Mouse (Mus musculus): ENCODE data around the gene Tmem184a. TPM values are rescaled to one million over a fixed set of nuclear protein-coding genes. Genes with fewer than 3 reads are reported as not detected.
A peak's percentile ranks its signal among the peaks of the same experiment; 100 is the strongest.

The Tmem184a gene
- polyA plus RNA-seq, 1 experiment from 2014 or later, result 197 TPM

DNA sequence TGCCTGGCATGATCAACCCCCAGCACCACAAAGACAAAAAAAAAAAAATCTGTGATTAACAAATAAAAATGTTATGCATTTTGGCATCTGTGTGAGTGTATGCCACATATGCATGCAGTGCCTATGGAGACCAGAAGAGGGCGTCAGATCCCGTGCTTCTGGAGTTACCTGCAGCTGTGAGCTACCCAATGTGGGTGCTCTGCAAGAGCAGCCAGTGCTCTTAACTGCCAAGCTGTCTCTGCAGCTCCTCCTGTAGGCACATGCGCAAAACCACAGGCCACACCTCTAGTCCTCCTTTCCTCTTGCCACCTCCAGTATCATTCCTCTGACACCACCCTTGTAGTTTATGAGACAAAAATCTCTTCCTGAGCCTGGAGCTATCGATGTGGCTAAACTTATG, 10.3 kb downstream of the Tmem184a start:
- Histone ChIP-seq H3K4me2 (replicated peaks; ENCODE audit: low read depth) (no peak overlapping the region), H3K9me3 (ENCODE audit: control insufficient read depth) (no peaks in the 10 kb centered on the region), H3K27me3 (replicated peaks; ENCODE audit: control insufficient read depth, insufficient read depth, low read length) (no peaks in the 10 kb centered on the region; the same call in 1 of the 2 replicates), H3K9ac (ENCODE audit: low read depth, low read length) (no peak overlapping the region), H3K27ac (ENCODE audit: low read depth, low read length) (no peak overlapping the region), H3K4me3 (ENCODE audit: low read depth, low read length) (no peak overlapping the region), H3K4me1 (replicated peaks; ENCODE audit: control insufficient read depth, insufficient read depth, low read length) (peaks cover 2% of the 10 kb centered on the region; the same call in 1 of the 2 replicates), H3K36me3 (ENCODE audit: control insufficient read depth, insufficient read depth) (peaks cover 38% of the 10 kb centered on the region)
- no peak for ATAC-seq
- WGBS, result 50% methylated on average over 4 of the region's 4 CpGs
- TF ChIP-seq CTCF (IDR thresholded peaks at IDR 0.05; ENCODE audit: low read depth), result peak; percentile 68

DNA sequence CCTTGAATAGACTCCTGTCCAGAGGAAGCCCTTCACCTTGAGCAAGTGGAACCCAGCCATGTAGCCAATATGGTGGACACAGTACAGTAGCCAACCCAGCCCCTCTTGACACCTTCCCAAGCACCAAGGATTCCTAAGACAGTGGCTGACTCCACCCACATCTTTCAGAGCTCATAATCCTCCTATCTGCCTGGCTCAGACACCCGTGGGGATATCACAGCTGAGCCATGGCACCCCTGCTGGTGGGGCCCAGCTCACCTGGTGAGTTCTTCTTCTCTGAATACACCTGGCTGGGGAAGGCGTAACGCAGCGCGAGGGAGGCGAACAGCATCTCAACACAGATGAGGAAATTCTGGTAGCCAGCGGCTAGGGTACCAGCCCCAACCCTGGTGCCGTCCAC, 13.8 kb downstream of the Tmem184a start:
- TF ChIP-seq CTCF (IDR thresholded peaks at IDR 0.05; ENCODE audit: low read depth), result no peak
- no peak overlapping the region for H3K4me3 ChIP-seq (ENCODE audit: low read depth, low read length)
- WGBS, result 87% methylated on average over 8 of the region's 8 CpGs

GRCm38 (mm10) chr5:139804573-139805111, 15.1 kb downstream of the Tmem184a start:
- H3K27ac ChIP-seq (ENCODE audit: low read depth, low read length), result peak overlapping the region; percentile 89
- H3K9me3 ChIP-seq (ENCODE audit: control insufficient read depth), result no peaks in the 10 kb centered on the region
- 57% methylated on average over 11 of the region's 11 CpGs for WGBS

More for the DNA sequence above, 13.8 kb downstream of the Tmem184a start:
- Histone ChIP-seq H3K27me3 (replicated peaks; ENCODE audit: control insufficient read depth, insufficient read depth, low read length) (no peaks in the 10 kb centered on the region), H3K9me3 (ENCODE audit: control insufficient read depth) (no peaks in the 10 kb centered on the region), H3K27ac (ENCODE audit: low read depth, low read length) (0 out of 2 replicates have a peak overlapping the region, but pooled peaks have one; percentile 89), H3K9ac (ENCODE audit: low read depth, low read length) (0 out of 2 replicates have a peak overlapping the region, but pooled peaks have one; percentile 22), H3K36me3 (ENCODE audit: control insufficient read depth, insufficient read depth) (peaks cover 50% of the 10 kb centered on the region), H3K4me2 (replicated peaks; ENCODE audit: low read depth) (no peak overlapping the region), H3K4me1 (replicated peaks; ENCODE audit: control insufficient read depth, insufficient read depth, low read length) (peaks cover 8% of the 10 kb centered on the region)
- no peak for ATAC-seq

GRCm38 (mm10) chr5:139804107-139804551, 15.6 kb downstream of the Tmem184a start:
- peaks cover 8% of the 10 kb centered on the region for H3K4me1 ChIP-seq (replicated peaks; ENCODE audit: control insufficient read depth, insufficient read depth, low read length)
- H3K27me3 ChIP-seq (replicated peaks; ENCODE audit: control insufficient read depth, insufficient read depth, low read length), result no peaks in the 10 kb centered on the region
- H3K4me3 ChIP-seq (ENCODE audit: low read depth, low read length), result no peak overlapping the region
- peaks cover 68% of the 10 kb centered on the region for H3K36me3 ChIP-seq (ENCODE audit: control insufficient read depth, insufficient read depth)
- peak; percentile 42 for TF ChIP-seq CTCF (IDR thresholded peaks at IDR 0.05; ENCODE audit: low read depth)
- H3K4me2 ChIP-seq (replicated peaks; ENCODE audit: low read depth), result peak overlapping the region; percentile 6
- H3K9ac ChIP-seq (ENCODE audit: low read depth, low read length), result 0 out of 2 replicates have a peak overlapping the region, but pooled peaks have one; percentile 8
- H3K27ac ChIP-seq (ENCODE audit: low read depth, low read length), result peak overlapping the region; percentile 89
- H3K9me3 ChIP-seq (ENCODE audit: control insufficient read depth), result no peaks in the 10 kb centered on the region
- ATAC-seq, result peak; percentile 48
- 7% methylated on average over 6 of the region's 6 CpGs for WGBS

More at GRCm38 (mm10) chr5:139804573-139805111, 15.1 kb downstream of the Tmem184a start:
- no peak overlapping the region for H3K4me3 ChIP-seq (ENCODE audit: low read depth, low read length)
- peak overlapping the region; percentile 6 for H3K4me2 ChIP-seq (replicated peaks; ENCODE audit: low read depth)
- ATAC-seq, result peak; percentile 77
- H3K9ac ChIP-seq (ENCODE audit: low read depth, low read length), result 0 out of 2 replicates have a peak overlapping the region, but pooled peaks have one; percentile 22
- H3K4me1 ChIP-seq (replicated peaks; ENCODE audit: control insufficient read depth, insufficient read depth, low read length), result peaks cover 8% of the 10 kb centered on the region
- peaks cover 63% of the 10 kb centered on the region for H3K36me3 ChIP-seq (ENCODE audit: control insufficient read depth, insufficient read depth)
- H3K27me3 ChIP-seq (replicated peaks; ENCODE audit: control insufficient read depth, insufficient read depth, low read length), result no peaks in the 10 kb centered on the region
- TF ChIP-seq CTCF (IDR thresholded peaks at IDR 0.05; ENCODE audit: low read depth), result no peak

- Histone ChIP-seq H3K27ac (ENCODE audit: low read depth, low read length) (peak overlapping the region; percentile 89), H3K4me2 (replicated peaks; ENCODE audit: low read depth) (peak overlapping the region; percentile 6), H3K9ac (ENCODE audit: low read depth, low read length) (0 out of 2 replicates have a peak overlapping the region, but pooled peaks have one; percentile 8), H3K4me3 (ENCODE audit: low read depth, low read length) (no peak overlapping the region), H3K36me3 (ENCODE audit: control insufficient read depth, insufficient read depth) (peaks cover 71% of the 10 kb centered on the region), H3K9me3 (ENCODE audit: control insufficient read depth) (no peaks in the 10 kb centered on the region), H3K4me1 (replicated peaks; ENCODE audit: control insufficient read depth, insufficient read depth, low read length) (peaks cover 8% of the 10 kb centered on the region), H3K27me3 (replicated peaks; ENCODE audit: control insufficient read depth, insufficient read depth, low read length) (no peaks in the 10 kb centered on the region)
- WGBS, result 12% methylated on average over 12 of the region's 12 CpGs
- peak; percentile 72 for TF ChIP-seq CTCF (IDR thresholded peaks at IDR 0.05; ENCODE audit: low read depth)
- peak; percentile 20 for ATAC-seq
These were observed 16.1 kb downstream of the Tmem184a start for GRCm38 (mm10) chr5:139803601-139804102.

DNA sequence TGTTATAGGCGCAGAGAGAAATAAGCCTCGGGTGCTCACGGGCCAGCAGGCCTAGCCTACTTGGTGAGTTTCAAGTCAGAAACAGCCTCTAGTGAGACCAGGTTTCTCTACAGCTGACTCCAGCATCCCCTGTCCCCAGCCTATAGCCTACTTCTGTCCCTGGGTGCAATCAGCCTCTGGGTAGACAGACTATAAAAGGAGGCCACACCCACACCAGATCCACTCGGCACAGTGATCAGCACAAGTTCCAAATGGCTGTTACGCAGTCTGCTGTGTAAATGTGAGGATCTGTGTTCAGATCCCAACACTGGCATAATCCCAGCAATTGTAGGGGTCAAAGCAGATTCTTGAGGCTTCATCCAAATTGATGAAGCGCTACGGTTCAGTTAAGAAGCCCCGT, 16.6 kb downstream of the Tmem184a start:
- no peaks in the 10 kb centered on the region for H3K27me3 ChIP-seq (replicated peaks; ENCODE audit: control insufficient read depth, insufficient read depth, low read length)
- H3K27ac ChIP-seq (ENCODE audit: low read depth, low read length), result peak overlapping the region; percentile 28; the same call in 1 of the 2 replicates
- H3K36me3 ChIP-seq (ENCODE audit: control insufficient read depth, insufficient read depth), result peaks cover 66% of the 10 kb centered on the region
- H3K4me3 ChIP-seq (ENCODE audit: low read depth, low read length), result no peak overlapping the region
- no peak overlapping the region for H3K9ac ChIP-seq (ENCODE audit: low read depth, low read length)
- H3K4me1 ChIP-seq (replicated peaks; ENCODE audit: control insufficient read depth, insufficient read depth, low read length), result peaks cover 8% of the 10 kb centered on the region
- H3K9me3 ChIP-seq (ENCODE audit: control insufficient read depth), result no peaks in the 10 kb centered on the region
- ATAC-seq, result peak; percentile 17; the same call in 1 of the 2 replicates
- WGBS, result 64% methylated on average over 8 of the region's 8 CpGs
- H3K4me2 ChIP-seq (replicated peaks; ENCODE audit: low read depth), result no peak overlapping the region
- TF ChIP-seq CTCF (IDR thresholded peaks at IDR 0.05; ENCODE audit: low read depth), result no peak

All from intestine, postnatal 0 days (tissue).